Mouse (Mus musculus) embryo, embryonic 11.5 days (tissue): ENCODE data around the gene Cox15.
A peak's percentile ranks its signal among the peaks of the same experiment; 100 is the strongest.

ENCODE experiments used
- DNase-seq: peaks from one replicate; pipeline ENCODE4 v3.0.0-alpha.2; 2012; ENCODE audit warnings: low read depth, low spot score

The Cox15 gene

DNA sequence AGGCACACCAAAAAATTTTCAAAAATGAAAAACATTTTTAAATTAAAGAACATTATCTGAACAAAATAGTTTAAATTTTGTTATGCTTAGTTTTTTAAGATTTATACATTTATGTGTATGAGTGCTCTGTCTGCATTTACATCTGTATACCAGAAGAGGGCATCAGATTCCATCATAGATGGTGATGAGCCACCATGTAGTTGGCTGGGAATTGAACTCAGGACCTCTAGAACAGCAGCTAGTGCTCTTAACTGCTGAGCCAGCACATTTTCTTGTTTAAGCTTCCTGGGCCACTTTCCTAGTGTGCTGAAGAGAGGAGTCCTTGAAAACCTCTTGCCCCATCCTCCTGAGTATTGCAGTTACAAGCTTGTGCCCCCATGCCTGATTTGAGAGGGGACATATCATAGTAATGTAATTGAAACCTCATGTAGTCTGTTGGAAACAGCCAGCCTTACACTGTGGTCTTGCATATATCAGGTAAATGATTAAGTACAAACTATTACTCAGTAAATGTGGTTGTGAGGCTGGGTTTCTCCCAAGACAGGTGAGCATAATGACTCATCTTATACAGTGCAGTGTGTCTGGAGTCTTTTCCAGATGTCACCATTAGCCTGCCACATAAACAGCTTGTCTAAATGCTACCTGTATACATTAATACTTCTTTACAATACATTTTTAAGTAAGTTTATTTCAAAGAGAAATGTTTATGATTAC lies 8.9 kb upstream of the Cox15 start:
- DNase-seq = no peak

DNA sequence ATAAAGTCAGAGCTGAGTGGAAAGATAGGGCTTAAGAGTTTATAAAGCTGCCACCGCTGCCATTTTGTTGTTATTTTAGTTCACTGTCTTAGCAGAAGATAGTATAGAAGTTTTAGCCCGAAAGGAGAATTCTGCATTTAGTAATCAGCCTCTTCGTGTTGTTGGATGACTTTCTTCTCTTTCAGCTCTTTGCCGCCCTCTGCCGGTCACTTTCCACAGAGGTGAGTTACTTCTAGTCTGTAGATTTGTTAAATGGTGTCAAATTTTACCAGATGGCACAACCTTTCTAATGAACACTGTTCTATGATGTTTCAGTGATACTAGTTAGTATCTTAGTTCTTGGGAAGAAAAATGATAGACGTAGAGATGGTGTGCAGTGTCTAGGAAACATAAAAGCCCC lies 7.7 kb upstream of the Cox15 start:
- DNase-seq = peak; percentile 60

DNA sequence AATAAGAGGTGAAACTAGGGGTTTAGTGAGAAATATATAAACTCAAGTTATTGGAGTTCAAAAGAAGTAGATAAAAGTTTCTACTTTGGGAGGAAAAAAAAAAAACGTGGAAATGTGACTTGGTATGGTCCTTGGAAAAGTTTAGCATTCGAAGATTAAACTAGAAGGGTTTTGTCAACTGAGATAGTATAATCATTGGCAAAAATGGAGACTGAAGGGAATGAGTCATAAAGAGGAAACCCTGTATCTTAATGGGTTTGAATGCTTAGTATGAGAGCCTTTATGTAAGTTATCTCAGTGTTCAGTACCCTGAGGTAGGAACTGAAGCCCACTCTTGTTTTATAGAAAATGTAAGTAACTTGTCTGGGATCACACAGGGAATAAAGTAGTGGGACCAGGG lies 2.1 kb upstream of the Cox15 start:
- no peak for DNase-seq

DNA sequence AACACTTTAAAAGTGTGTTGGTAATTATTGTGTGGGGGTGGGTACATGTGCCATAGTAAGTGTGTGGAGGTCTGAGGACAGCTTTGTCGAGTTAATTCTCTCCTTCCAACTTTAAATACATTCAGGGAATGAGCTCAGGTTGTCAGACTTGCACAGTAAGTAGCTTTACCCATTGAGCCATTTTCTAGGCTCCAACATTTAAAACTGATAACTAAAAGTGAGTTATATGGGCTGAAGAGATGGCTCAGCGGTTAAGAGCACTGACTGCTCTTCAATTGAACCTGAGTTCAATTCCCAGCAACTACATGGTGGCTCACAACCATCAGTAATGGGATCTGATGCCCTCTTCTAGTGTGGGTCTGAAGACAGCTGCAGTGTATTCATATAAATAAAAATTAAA lies 1.4 kb upstream of the Cox15 start:
- DNase-seq = no peak

DNA sequence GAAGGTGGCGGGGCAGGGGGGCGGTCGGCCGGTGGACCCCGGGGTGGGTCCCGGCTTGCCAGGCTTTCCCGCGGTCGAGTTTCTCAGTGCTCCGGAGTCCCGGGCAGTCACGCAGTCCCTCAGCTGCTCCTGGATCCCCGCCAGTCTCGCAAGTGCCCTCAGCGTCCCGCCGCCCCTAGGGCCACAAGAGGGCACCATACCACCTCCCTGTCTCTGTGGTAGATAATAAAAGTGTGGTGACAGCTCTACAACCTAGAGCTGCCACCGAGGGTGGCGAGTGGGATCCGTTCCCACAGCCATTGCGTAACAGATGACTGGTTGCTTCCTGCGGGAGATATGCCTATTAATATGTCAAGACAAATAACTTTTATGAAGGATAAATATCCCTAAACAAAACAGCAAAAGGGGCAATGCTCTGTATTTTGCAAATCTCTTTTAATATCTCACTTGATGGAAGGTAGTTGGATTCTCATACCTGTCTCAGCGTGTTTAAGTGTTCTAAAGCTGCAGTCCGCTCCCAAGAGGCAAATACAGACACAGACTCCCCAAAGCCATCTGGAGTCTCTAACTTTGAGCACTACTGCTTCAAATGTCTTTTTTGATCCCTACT lies 531 bp upstream of the Cox15 start:
- peak; percentile 63 for DNase-seq

DNA sequence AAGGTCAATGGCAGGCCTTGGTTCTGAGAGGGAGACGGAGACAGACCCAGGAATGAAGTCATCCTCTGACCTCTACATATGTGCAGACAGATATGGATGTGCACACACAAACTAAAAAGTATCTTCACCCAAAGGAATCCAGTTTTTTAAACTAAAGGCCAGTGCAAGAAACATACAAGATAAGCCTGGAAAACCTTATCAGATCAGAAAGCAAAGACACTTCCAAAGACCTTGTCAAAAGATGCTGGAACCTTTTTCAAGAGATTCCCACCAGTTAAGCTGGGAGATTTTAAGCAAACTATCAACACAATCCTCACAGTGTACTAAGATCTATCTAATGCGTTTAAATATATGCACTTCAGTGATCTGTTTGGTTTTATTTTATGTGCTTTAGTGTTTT lies 2.8 kb downstream of the Cox15 start:
- no peak for DNase-seq

DNA sequence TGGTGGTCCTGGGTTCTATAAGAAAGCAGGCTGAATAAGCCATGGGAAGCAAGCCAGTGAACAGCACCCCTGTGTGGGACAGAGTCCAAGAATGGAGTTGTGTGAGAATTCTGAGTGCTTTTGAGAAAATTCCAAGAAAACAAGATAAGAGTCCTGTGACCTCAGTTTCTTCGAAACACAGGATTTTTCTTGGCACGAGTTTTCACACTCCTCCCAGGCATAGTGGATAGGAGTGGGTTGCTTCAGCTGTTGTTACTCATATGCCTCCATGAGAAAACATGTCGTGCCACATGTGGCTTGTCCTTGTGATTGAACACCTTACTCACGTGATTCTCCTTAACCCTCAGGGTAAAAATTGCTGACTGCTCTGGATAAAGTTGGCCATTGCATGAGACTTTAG lies 4.9 kb downstream of the Cox15 start:
- no peak for DNase-seq

DNA sequence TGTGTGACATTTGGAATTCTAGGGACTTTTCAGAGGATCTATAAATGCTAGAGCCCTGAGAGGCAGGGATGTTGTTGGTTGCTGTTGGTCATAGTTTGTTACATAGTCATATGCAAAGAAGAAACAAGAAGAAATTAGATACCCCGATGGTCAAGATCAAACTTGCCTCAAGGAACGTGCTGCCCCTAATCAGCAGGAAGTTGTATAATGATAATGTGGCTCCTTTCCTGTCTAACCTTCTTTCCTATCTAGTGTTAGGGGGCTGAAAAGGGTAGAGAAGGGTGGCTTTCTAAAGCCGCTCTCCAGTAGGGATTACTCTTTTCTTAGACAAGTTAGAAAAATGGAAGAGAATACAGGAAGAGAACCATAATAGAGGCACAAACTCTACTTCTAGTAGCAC lies 7.1 kb downstream of the Cox15 start:
- no peak for DNase-seq

DNA sequence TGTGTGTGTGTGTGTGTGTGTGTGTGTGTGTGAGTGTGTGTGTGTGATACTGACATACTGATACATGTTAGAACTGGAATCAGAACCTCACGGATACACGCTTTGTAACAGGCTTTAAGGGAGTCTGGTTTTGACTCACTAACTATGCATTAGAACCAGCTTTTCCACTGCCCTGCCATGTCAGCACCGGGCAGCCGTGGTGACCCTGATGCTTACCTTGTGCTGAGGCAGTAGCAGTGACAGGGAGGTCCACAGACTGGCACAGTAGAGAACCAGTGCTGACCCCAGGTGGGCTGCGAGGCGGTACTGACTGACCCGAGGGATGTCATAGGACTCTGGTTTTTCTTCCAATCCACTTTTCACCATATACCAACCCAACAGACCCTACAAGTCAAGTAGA lies 9.4 kb downstream of the Cox15 start:
- DNase-seq = no peak

DNA sequence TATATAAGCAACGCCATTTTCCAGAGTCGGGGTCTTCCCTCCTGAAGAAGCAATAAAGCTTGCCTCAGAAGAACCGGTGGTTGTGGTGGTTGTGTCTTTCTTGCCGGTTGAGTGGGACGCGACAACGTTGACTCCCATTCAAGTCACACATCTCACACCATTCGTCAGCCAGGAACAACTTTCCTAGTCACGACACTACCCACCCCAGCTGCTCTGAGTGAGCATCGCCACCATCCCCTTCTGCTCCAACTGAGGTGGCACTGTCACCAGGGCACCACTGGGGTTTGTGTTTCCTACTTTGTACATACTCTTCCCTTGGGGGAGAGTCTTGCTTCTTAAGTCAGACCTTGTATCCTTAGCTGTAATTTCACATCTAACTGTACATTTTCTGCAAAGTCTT lies 14.4 kb downstream of the Cox15 start:
- no peak for DNase-seq

DNA sequence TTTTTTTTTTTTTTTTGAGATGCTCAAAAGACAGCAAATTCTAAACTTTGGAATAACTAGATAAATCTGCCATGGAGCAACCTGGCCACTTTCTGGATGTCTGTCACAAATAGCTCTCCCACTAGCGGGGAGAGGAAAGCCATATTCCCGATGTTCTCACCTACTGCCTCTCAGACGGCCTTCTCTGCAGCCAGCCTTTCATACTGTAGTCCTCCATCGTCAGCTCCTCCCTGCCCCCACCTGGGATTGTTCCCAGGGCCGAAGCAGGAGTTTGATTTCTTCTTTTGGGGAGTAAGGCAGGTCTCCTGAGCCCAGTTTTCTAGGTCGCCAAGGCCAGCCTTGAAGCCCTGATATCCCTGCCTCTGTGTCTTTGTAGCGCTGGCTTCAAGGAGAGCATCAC lies 21.6 kb downstream of the Cox15 start:
- DNase-seq = no peak

DNA sequence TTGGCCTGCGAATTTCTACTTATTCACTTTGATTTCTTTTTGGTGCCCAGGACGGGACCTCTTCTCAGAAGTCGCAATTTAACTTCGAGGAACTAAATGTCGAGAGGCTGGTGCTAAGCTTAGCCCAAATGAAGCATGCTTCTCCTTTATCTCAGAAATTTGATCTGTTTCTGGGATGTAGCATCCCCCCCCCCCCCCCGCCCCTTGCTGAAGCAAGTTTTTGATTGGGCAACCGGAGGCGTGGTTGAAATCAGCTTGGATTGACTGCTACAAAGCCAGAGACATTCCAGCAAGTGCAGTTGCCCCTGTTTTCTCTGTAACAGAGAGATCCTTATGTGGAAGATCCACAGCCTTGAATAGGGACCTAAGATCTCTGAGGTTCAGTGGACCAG lies 22.8 kb downstream of the Cox15 start:
- no peak for DNase-seq

DNA sequence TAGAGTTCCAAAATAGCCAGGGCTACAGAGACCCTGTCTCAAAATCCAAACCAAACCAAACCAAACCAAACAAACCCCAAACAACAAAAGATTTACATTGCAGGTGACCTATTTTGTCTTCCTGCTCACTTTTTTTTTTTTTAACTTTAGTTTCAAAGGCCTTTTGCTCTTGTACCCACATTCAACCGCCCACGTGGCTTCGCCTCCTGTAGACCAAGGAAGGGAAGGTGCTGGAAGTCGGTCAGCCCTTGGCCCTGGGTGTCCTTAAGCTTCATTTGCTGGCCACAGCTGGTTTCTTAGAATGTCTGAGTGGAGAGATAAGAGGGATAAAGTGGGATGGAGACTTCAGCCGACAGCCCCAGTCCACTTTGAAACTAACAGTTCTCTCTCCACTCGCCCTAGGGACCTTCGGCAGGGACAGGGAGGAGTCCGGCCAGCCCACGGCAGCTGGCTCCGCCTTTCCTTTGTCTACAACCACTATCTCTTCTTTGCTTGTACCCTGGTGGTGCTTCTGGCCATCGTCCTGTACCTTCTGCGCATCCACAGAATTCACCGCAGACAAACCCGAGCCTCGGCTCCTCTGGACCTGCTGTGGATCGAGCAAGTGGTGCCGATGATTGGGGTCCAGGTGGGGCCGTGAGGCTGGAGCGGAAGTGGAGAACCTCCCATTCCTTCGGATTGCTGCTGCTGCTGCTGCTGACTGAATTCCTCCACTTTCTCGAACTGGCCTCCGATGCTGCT lies 23.3 kb downstream of the Cox15 start:
- no peak for DNase-seq

DNA sequence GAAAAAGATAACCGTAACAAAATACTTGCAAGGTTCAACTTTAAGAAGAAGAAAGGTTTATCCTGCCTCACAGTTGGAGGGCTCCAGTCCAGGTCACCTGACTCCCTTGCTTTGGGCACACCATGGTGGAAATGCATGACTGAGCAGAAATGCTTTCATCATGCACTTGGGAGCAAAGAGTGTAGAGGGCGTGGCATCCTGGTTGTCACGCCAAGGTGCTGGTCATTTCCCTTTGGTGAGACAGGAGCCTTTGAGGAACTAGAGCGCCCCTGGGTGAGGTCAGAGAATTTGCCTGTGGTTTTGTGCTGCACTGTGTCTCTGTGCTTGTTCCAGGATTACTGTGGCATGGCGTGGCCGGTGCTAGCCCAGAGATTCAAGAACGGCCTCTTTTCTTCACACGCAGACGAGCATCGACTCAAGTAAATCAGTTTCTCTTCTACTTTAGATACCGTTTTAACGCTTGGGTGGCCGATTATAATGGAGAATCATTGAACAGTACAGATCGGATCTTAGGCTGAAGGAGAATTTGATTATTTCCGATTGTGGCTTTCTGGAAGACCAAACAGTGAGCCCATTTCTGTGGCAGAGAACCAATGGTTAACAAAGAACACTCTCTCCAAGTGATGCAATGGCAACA lies 26.2 kb downstream of the Cox15 start:
- DNase-seq = no peak

DNA sequence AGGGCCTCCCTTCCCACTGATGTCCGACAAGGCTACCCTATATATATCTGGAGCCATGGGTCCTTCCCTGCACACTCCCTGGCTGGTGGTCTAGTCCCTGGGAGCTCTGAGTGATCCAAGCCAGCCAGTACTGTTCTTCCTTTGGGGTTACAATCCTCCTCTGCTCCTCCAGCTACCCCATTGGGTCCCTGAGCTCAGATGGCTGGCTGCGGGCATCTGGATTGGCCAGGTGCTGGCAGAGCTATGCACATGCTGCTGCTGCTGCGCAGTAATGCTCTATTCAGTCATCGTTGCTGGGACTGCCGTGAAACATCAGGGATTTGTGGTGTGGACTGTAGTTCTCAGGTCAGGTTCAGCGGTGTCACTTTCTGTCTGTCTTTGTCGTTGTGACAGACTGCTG lies 28.0 kb downstream of the Cox15 start:
- DNase-seq = no peak

DNA sequence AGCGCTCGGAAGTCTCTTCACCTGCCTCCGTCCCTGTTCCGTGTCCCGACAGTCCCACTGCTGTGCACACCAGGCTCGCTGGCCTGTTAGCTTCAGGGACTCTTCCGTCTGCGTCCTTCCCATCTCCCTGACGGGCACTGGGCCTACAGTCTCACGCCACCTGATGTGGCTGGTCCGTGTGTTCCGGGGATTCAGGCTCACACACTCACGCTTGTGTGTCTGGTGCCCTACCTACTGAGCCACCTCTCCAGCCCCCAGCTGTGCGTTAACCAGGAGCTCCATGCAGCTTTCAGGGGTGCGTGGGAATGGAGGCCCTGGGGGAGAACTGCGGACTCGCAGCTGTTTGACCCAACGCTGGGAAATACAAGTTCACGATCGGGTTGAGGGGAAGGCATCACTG lies 28.6 kb downstream of the Cox15 start:
- no peak for DNase-seq

DNA sequence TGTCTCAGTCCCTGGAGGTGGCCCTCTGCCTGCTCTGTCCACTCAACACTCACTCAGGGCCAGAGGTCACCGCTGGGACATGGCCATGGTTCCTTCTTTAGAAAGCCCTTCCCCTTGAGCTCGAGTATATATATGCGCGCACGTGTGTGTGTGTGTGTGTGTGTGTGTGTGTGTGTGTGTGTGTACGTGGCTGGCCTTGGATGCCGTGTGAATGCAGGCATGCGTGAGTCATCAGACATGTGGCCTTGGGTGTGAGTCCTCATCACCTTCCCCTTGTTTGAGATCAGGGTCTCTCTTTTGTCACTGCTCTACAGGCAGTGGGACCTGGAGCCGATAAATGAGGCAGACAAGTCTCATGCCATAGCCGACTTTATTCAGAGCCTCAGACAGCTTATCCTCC lies 29.3 kb downstream of the Cox15 start:
- DNase-seq = no peak

DNA sequence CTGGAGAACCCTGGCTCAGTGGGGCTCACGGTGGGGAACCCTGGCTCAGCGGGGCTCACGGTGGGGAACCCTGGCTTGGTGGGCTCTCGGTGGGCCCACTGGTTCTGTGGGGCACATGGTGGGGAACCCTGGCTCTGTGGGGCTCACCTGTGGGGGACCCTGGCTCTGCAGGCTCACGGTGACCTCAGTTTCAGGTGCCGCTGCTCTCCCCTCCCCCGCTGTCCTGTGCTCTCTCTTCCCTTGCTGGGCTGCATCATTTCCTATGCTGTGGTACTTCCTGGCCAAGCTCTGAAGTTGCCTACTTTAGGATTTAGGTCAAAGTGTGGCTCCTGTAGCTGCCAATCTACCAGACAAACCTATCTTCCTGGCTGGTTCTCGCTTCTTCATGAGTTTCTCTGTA lies 29.9 kb downstream of the Cox15 start:
- DNase-seq = no peak

DNA sequence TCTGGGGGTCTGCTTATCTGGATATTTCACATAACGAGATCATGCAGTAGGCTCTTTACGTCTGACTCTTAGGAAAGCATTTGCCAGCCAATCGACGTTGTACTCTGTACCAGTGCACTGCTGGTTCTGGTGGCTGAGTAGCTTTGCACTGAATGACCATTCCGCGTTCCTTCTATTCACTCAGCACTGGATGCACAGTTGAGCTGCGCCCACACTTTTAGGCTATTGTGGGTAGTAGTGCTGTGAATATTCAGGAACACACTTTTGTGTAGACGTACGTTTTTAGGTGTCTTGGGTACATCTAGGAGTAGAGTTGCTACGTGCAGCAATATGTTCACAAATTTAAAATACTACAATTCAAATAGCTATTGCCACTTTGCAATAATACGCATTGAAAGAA lies 32.7 kb downstream of the Cox15 start:
- no peak for DNase-seq

DNA sequence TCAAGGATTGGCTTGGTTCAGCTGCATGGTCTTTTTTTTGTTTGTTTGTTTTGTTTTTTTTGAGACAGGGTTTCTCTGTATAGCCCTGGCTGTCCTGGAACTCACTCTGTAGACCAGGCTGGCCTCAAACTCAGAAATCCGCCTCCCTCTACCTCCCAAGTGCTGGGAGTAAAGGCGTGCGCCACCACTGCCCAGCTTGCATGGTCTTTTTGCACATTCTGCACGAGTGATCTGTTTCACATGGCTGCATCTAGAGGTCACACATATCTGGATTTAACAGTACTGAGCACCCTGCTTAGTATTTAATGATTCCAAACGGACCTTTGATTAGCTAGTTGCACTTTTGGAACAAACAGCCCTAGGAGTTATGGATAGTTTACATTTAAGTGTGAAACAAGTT lies 40.8 kb downstream of the Cox15 start:
- no peak for DNase-seq

DNA sequence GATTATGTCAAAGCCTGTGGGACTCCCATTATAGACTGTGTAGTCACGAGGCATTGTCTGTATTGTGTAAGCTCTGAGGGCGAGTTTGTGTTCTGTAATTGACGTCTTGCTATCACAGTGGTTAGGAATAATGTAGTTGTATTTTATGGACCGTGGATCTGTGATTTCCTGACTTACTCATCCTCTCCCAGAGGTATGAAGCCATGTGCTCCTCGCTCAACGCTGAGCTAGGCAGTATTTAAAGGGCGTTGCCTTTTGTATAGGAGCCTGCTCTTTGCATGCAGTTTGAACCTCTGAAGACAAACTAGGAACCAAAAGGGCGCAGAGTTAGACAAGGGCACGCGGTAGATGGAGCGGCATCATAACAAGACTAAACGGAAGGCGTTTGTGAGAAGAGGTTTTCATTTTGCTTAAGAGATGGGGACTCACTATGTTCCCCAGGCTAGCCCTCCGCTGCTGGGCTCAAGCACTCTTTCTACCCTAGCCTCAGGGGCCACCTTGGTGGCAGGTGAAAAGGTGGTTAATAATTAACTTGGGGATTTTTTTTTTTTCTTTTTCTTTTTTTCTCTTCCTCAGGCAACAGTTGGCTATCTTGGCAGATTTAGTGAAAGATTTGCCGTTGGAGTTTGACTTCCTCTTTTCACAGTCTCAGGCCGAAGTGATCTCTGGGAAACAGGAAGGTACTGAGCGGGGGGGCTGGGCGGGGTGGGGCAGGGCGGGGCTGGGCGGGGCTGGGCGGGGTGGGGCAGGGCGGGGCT lies 41.5 kb downstream of the Cox15 start:
- DNase-seq = no peak

DNA sequence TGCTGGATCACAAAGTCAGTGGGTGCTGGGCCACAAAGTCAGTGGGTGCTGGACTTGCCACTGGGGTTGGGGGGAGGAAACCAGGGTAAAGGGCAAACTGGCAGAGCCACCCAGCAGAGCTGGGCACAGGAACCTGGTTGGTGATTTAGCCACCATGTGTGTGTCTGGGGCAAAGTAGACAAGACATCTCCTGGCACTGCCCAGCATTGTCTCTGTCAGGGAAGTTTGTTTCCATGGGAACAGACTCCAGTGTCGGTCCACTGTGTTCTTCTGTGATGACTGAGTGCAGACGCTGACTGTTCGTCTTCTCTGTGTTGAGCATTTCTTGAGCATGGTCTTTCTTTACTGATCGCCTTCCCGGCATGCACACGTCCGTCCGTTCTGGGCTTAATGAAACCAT lies 43.5 kb downstream of the Cox15 start:
- no peak for DNase-seq
